Mouse (Mus musculus): ENCODE results near the gene Chrm5.
"Not testable (repeated sequence)": the region's sequence is repeated elsewhere in the genome, so short reads cannot be mapped to it uniquely, and the experiment has no call there.

Gene Chrm5

GRCm38 (mm10) chr2:112481564-112481963 is 995 bp upstream of the Chrm5 start:
- no peak for DNase-seq

GRCm38 (mm10) chr2:112476554-112476953 is 4.0 kb downstream of the Chrm5 start:
- DNase-seq, result no peak

- DNase-seq, result no peak
Measured at GRCm38 (mm10) chr2:112474997-112475724, 5.4 kb downstream of the Chrm5 start.

GRCm38 (mm10) chr2:112472076-112472475 is 8.5 kb downstream of the Chrm5 start:
- no peak for DNase-seq

- no peak for DNase-seq
Measured at GRCm38 (mm10) chr2:112470961-112471381, 9.6 kb downstream of the Chrm5 start.

GRCm38 (mm10) chr2:112469542-112469941 is 11.0 kb downstream of the Chrm5 start:
- no peak for DNase-seq

GRCm38 (mm10) chr2:112460557-112460956 is 20.0 kb downstream of the Chrm5 start:
- no peak for DNase-seq

GRCm38 (mm10) chr2:112454862-112455564 is 25.6 kb downstream of the Chrm5 start, which contains the start of gene Emc7:
TSS of gene Emc7 (plus strand) at chr2:112454997.
- DNase-seq, result peak; percentile 95

GRCm38 (mm10) chr2:112454125-112454861 is 26.3 kb downstream of the Chrm5 start:
- DNase-seq, result no peak

GRCm38 (mm10) chr2:112452513-112452912 is 28.1 kb downstream of the Chrm5 start:
- DNase-seq, result not testable (repeated sequence)

GRCm38 (mm10) chr2:112449597-112450296 is 30.8 kb downstream of the Chrm5 start:
- no peak for DNase-seq

GRCm38 (mm10) chr2:112448510-112449059 is 32.0 kb downstream of the Chrm5 start:
- DNase-seq, result no peak

GRCm38 (mm10) chr2:112448046-112448445 is 32.5 kb downstream of the Chrm5 start:
- not testable (repeated sequence) for DNase-seq

- no peak for DNase-seq
Measured at GRCm38 (mm10) chr2:112445511-112445910, 35.1 kb downstream of the Chrm5 start.

- no peak for DNase-seq
Measured at GRCm38 (mm10) chr2:112443491-112443890, 37.1 kb downstream of the Chrm5 start.

GRCm38 (mm10) chr2:112437589-112437988 is 43.0 kb downstream of the Chrm5 start:
- DNase-seq, result no peak

- no peak for DNase-seq
Measured at GRCm38 (mm10) chr2:112436292-112436691, 44.3 kb downstream of the Chrm5 start.

- no peak for DNase-seq
Measured at GRCm38 (mm10) chr2:112433359-112433758, 47.2 kb downstream of the Chrm5 start.

GRCm38 (mm10) chr2:112432523-112432922 is 48.0 kb downstream of the Chrm5 start:
- no peak for DNase-seq

- DNase-seq, result no peak
Measured at GRCm38 (mm10) chr2:112430403-112430802, 50.2 kb downstream of the Chrm5 start.

GRCm38 (mm10) chr2:112429665-112430064 is 50.9 kb downstream of the Chrm5 start:
- DNase-seq, result no peak
